Mouse (Mus musculus) brown adipose tissue, adult 24 weeks (tissue): ENCODE measurements around the gene Idh3a. TPM values are rescaled to one million over a fixed set of nuclear protein-coding genes. Genes with fewer than 3 reads are reported as not detected.
"Not testable (repeated sequence)": the region's sequence is repeated elsewhere in the genome, so short reads cannot be mapped to it uniquely, and the experiment has no call there.

Experiments used
- H3K27ac ChIP-seq: fragments of 200-500 bp; replicated peaks from 2 replicates; pipeline ENCODE4 v1.5.1; 2012; ENCODE audit warnings: low read depth, mild to moderate bottlenecking, low read length
- H3K4me1 ChIP-seq: fragments of 200-500 bp; 2 replicates; pipeline ENCODE4 v1.6.1; 2012; ENCODE audit warnings: low read length, mixed read lengths; ENCODE audit not compliant: control insufficient read depth, insufficient read depth, insufficient read length
- H3K4me3 ChIP-seq: fragments of 200-500 bp; 2 replicates; pipeline ENCODE4 v1.5.1; 2012; ENCODE audit warnings: low read depth, mild to moderate bottlenecking, low read length, moderate library complexity; ENCODE audit not compliant: insufficient read depth
- polyA plus RNA-seq: library from polyadenylated mRNA; stranded (reverse); fragments of >200 nt; gene quantifications from 2 replicates; pipeline ENCODE4 v1.2.4, GENCODE M21; 2012; ENCODE audit not compliant: missing spikeins, insufficient read depth, insufficient read length

Gene Idh3a
- polyA plus RNA-seq, 1 experiment: 1,665 TPM

DNA sequence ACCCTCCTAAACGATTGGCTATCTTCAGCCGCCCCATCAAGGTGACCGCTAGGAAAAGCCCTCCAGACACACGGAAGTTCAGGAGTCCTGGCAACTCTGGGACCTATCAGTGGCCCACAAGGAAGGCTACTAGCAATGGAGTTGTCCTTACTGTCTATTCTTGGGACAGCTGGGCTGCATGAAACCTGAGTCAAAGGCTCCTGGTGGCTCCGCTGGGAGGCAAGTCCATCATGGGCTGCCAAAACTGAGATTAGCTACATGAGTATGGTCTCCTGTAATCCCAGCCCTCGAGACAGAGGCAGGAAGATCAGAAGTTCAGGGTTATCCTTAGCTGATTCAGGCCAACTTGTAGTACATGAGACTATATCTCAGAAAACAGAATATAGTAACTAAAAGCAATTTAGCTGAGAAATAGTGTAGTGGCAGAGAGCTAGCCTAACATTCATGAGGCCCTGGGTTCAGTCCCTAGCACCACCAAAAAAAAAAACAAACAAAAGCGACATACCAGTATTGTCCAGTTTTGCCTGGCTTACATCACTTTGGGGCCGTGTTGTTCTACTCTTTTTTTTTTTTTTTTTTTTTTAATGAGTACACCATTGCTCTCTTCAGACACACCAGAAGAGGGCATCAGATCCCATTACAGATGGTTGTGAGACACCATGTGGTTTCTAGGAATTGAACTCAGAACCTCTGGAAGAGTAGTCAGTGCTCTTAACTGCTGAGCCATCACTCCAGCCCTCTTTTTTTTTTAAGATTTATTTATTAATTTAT lies 25.1 kb upstream of the Idh3a start:
- Histone ChIP-seq H3K27ac (peak overlapping the region; percentile 78), H3K4me1 (no peaks in the 10 kb centered on the region; the same call in none of the 2 replicates), H3K4me3 (no peak overlapping the region)

DNA sequence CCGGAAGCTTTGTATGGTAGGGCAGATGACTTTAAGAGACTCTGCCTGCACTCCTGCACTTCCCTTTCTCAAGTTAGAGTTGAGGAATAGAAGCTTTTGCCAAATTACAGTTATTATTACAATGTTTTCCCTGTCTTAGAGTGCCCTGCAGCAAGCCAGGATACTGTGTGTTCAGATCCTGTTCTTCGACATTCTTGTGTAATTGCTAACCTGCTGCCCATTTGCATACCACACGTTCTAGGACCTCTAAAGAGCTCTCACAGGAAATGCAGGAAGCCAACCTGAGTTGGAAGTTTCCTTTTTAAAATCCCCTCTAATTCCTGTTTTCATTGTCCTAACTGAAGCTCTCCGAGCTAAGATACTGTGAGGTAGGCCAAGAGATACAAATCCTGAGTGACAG lies 19.2 kb upstream of the Idh3a start:
- Histone ChIP-seq H3K27ac (no peak overlapping the region), H3K4me3 (no peak overlapping the region), H3K4me1 (0 out of 2 replicates have a peak, but pooled peaks cover 2% of the 10 kb centered on the region)

DNA sequence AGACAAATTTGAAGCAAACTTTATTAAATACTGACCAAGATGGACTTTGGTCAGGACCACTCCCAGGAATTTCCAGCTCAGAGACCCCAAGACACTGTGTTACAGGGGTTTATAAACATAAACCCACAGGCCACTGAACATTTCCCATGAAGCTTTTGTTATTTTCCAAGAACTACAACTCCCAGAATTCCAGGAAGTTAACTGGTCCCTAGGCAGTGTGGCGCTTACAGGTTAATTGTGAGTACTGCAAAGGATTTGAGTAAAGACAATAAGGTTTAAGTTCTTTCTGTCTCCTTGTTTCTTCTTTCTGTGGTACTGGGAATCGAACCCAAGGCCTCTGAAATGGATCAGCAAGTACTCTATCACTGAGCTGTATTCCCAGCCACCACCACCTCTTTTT lies 17.4 kb upstream of the Idh3a start:
- H3K4me3 ChIP-seq: no peak overlapping the region
- no peak overlapping the region for H3K27ac ChIP-seq
- 0 out of 2 replicates have a peak, but pooled peaks cover 2% of the 10 kb centered on the region for H3K4me1 ChIP-seq

DNA sequence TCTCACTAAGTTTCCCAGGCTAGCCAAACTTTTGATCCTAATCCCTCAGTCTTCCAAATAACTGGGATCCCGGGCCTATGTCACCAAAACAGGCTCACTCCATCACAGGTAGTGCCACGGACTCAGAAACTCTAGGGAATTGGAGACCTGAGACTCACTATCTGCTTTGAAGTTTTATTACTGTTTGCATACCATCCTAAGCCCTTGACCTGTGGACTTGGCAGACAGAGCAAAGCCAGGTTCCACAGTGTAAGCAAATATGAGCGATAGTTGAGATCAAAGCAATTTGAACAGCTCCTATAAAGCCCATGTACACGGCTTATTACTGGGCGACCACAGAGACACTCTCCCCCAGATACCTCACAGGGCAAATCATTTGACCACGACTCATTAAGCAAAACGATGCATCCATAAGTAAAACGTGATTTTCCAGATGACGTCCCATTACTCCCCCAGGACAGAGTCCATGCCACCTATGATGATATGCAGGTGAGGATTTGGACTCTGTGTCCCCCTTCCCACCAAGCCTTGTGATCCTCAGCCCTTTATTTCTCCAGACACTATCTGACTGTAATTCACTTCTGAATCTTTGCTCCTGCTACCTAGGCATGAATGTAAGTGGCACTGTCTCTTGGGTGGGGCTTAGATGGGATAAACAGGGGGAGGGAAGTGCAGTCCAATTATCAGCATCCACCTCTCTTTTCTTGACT lies 14.8 kb upstream of the Idh3a start:
- H3K4me1 ChIP-seq: peaks cover 7% of the 10 kb centered on the region; the same call in 1 of the 2 replicates

DNA sequence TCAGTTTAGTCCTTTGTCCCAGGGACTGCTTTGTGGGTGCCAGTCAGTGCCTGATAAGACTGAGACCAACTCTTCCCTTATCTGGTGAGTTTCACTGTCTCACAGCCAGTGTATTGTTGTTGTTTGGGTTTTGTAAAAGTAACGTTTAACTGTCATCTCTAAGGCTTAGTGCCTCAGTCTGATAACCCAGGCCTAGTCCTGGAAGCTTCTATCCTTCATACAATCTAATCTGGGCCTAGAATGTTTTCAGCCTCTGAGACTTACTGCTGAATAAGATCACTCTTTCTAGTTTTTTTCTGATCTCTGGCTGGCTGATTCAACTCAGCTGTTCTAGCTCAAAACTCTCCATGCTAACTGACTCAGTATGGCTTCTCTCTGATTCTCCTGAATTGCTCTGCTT lies 2.4 kb upstream of the Idh3a start:
- no peaks in the 10 kb centered on the region for H3K4me1 ChIP-seq
- H3K4me3 ChIP-seq: no peak overlapping the region
- H3K27ac ChIP-seq: no peak overlapping the region

More for the DNA sequence above, 14.8 kb upstream of the Idh3a start:
- H3K4me3 ChIP-seq: no peak overlapping the region
- H3K27ac ChIP-seq: no peak overlapping the region

DNA sequence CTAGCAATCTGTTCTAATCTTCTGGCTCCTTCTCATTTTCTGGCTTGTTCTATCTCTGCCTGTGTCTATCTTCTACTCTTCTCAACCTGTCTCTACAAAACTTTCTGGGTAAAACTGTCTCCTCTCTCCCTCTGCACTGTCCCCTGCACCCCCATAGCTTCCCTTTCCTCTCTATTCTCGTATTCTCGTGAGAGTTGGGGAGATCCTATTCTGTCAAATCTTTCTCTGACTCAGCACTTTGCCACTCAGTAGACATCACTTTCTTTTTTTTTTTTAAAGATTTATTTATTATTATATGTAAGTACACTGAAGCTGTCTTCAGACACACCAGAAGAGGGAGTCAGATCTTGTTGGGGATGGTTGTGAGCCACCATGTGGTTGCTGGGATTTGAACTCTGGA lies 2.0 kb upstream of the Idh3a start:
- not testable (repeated sequence) for H3K4me1 ChIP-seq, H3K27ac ChIP-seq, H3K4me3 ChIP-seq

DNA sequence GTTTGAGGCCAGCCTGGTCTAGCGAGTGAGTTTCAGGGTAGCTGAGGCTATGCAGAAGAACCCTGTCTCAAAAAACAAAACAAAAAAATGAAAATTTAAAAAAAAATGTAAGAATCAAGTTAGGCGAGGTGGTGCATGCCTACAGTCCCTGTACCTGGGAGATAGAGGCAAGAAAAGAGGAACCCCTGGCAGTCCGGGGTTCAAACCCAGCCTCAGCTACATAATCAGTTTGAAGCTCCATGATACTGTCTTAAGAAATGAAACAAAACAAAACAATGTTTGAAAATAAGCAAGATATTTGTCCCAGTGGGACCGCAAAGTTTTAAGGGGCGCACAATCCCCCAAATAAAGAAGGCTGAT lies 315 bp upstream of the Idh3a start:
- H3K4me1 ChIP-seq: no peaks in the 10 kb centered on the region
- no peak overlapping the region for H3K27ac ChIP-seq
- H3K4me3 ChIP-seq: peak overlapping the region; percentile 31; the same call in 1 of the 2 replicates

DNA sequence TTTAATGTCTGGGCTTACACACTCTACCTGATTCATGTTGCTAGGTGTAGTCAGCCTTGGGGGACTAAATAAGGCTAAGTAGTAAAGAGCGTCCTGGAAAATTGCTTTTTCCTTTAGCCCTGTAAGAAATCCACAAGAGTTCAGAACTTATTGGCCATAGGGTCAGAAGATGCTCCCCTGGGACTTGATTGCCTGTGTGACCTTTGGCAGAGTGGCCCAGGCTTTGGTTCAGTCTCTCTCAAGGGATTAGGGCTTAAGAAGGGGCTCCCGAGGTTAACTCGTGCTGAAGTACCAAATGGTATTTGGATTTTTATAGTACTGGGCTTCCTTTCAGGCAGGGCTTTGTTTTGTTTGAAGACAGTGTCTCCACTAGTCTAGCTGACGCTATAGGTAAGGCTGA lies 1.7 kb downstream of the Idh3a start:
- H3K4me1 ChIP-seq: no peaks in the 10 kb centered on the region
- H3K27ac ChIP-seq: peak overlapping the region; percentile 100
- peak overlapping the region; percentile 92 for H3K4me3 ChIP-seq

DNA sequence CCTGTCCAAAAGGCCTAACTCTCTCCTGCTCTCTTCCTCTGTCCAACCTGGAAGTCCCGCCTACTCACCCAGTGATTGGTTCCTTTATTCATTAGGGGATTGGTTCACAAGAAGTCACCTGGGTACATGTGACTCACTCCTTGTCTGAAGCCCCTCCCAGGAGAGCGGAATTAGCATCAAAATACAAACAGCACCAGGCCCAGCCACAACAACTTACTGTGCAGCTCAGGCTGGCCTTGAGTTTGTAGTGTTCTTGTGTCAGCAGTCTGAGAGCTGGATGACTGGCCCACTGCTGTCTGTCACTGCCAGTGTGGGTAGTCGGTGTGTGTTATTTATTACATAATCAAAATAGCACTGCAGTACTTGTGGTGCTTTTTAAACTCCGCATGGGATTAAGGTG lies 7.5 kb downstream of the Idh3a start:
- H3K4me1 ChIP-seq, H3K27ac ChIP-seq, H3K4me3 ChIP-seq: not testable (repeated sequence)

DNA sequence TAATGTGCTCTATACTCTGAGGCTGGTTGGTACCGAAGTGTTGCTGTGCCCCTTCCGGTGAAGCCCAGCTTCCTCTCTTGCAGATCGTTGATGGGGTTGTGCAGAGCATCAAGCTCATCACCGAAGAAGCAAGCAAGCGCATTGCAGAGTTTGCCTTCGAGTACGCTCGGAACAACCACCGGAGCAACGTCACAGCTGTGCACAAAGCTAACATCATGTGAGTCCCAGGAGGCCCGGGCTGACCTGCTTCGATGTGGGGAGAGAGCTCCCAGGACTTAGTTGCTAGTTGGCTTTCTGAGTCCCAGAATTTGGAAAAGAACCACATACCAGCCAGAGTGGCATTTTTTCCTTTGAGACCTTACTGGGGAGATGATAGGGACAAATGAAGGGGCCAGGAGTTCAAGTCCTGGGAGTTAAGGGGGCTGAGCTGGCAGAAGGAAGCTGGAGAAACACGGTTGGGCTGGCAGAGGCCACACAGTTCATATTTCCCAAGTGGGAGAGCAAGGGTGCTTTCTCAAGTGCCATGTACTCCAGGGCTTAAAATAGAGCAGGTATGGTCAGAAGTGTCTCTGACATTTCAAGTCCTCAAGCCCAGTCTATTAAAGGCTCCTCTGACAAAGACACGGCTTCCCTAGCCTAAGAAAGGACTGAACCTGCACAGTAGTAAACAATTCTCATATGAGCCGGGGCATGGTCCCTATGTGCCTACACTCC lies 10.8 kb downstream of the Idh3a start:
- Histone ChIP-seq H3K4me3 (no peak overlapping the region), H3K4me1 (no peaks in the 10 kb centered on the region; the same call in 1 of the 2 replicates), H3K27ac (peak overlapping the region; percentile 63)

DNA sequence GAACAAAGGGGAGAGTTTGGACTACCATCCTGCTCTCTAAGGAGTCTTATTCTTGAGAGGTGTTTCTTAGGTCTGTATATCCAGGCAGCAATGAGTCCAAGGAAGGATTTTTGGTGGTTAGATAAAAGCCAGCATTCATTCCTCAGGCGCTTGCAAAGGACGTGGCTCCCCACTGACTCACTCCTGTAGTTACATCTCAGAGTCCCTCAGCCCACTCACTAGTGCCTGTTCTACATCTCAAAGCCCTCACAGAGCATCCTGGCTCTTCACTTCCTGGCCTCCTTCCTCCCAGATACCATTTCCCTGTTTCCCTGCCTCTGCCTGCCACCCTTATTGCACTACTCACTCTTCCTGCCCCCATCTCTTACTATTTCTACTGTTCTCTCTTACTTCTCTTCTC lies 16.3 kb downstream of the Idh3a start:
- peak overlapping the region; percentile 54; the same call in 1 of the 2 replicates for H3K27ac ChIP-seq
- H3K4me3 ChIP-seq: no peak overlapping the region
- peaks cover 4% of the 10 kb centered on the region; the same call in 1 of the 2 replicates for H3K4me1 ChIP-seq

DNA sequence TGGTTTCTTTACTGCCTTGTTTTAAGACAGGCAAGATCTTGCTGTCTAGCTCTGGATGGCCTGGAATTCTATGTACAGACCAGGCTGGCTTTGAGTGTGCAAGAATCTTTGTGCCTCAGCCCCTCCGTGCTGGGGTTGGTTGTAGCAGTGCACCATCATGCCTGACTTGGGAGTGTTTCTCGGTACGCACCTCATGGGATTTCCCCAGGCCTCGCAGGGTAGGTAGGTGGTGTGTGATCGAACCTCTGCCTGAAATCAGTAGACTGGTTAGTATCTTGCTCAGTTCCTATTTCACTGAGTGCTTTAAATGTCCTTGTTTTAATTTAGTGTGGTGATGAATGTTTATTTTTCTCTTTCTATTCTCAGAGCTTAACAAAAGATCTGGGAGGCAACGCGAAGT lies 16.8 kb downstream of the Idh3a start:
- Histone ChIP-seq H3K4me3 (no peak overlapping the region), H3K4me1 (peaks cover 4% of the 10 kb centered on the region; the same call in 1 of the 2 replicates), H3K27ac (peak overlapping the region; percentile 54)

DNA sequence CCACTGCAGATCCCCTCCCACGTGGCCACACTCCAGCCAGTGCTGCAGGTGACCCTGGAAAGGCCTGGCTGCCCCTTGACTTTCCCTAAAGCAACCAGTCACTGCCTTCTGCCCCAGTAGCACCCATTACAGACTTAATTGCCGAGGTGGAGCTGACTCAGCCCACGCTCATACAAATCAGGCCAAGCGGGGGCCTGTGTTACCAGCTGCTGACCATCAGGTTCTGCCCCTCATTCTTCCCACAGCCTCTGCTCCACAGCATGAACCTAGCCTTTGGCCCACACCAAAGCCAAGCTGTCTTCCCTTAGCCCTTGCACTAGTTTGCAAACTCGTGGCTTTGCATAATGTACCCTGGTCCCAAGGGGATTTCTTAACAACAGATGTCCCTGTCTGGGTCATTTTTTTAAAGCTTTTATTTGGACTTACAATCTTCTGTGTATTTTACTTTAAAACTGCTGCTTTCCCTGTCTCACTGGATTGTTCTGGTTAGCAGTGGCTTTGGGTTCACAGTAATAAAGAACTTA lies 18.1 kb downstream of the Idh3a start:
- Histone ChIP-seq H3K4me1 (peaks cover 4% of the 10 kb centered on the region; the same call in 1 of the 2 replicates), H3K27ac (peak overlapping the region; percentile 87), H3K4me3 (no peak overlapping the region)

DNA sequence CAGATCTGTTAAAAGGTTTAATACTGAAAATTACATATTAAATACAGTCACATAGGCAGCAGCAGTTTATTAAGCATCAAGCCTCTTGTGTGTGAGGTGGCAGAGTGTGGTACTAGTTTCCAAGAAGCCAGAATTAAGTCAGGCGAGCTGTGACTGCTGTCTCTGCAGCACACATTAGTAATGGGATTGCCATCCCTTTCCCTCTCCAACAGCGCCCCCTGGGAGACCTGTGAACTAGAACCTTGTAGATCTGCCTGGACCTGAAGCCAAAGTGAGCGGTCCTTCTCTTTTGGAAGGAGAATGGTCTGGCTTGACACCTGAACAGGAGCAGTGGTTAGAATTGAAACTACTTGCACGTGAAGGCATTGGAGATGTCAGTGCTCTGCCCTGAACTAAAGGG lies 18.8 kb downstream of the Idh3a start:
- H3K4me1 ChIP-seq: peaks cover 4% of the 10 kb centered on the region; the same call in 1 of the 2 replicates
- no peak overlapping the region for H3K4me3 ChIP-seq
- H3K27ac ChIP-seq: peak overlapping the region; percentile 76

DNA sequence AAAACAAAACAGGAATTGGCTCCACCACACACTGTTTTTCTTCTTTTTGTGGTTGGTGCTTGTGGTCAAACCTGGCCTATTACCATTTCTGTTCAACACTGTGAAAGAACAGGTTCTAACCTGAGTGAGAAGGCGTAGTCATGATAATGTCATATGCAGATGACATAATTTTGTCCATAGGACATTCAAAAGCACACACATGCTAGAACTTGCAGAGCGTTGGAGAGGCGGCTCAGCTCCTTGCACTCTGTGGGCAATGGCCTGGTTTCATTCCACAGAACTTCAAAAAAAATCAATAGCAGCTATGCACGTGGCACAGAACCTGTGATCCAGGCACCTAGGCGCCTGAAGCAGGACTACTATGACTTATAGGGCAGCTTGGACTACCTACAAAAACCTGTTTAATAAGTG lies 26.7 kb downstream of the Idh3a start:
- Histone ChIP-seq H3K27ac (no peak overlapping the region), H3K4me3 (no peak overlapping the region), H3K4me1 (no peaks in the 10 kb centered on the region)
